Mouse (Mus musculus) embryonic fibroblast, embryonic 13.5 days (primary cell): Measurements from ENCODE around the gene Vps37d. TPM values are rescaled to one million over a fixed set of nuclear protein-coding genes. Genes with fewer than 3 reads are reported as not detected.
"Not testable (repeated sequence)": the region's sequence is repeated elsewhere in the genome, so short reads cannot be mapped to it uniquely, and the experiment has no call there.

Source experiments
- H3K27ac ChIP-seq: 2 replicates; pipeline ENCODE4 v1.5.1; 2012; ENCODE audit warnings: low read length, control low read depth, inconsistent platforms; ENCODE audit not compliant: insufficient read depth
- H3K4me1 ChIP-seq: 2 replicates; pipeline ENCODE4 v1.6.1; 2011; ENCODE audit warnings: low read length; ENCODE audit not compliant: control insufficient read depth, insufficient read depth
- H3K4me3 ChIP-seq: 2 replicates; pipeline ENCODE4 v1.5.1; 2011; ENCODE audit warnings: mild to moderate bottlenecking, control low read depth, low read length; ENCODE audit not compliant: insufficient read depth
- CTCF ChIP-seq: IDR thresholded peaks from 2 replicates; pipeline ENCODE4 v1.5.1; 2011; ENCODE audit warnings: mild to moderate bottlenecking, control low read depth, low read length, moderate library complexity, borderline replicate concordance; ENCODE audit not compliant: insufficient read depth
- POLR2A ChIP-seq: IDR thresholded peaks from 2 replicates; pipeline ENCODE4 v1.6.1; 2011; ENCODE audit warnings: low read depth, mild to moderate bottlenecking, control low read depth, low read length, moderate library complexity
- polyA plus RNA-seq: library from polyadenylated mRNA; stranded (reverse); fragments of >200 nt; gene quantifications from 2 replicates; pipeline ENCODE4 v1.2.4, GENCODE M21; 2011; ENCODE audit warnings: low read depth; ENCODE audit not compliant: missing spikeins, insufficient read length

Vps37d gene
- polyA plus RNA-seq, 1 experiment: 3.0 TPM

DNA sequence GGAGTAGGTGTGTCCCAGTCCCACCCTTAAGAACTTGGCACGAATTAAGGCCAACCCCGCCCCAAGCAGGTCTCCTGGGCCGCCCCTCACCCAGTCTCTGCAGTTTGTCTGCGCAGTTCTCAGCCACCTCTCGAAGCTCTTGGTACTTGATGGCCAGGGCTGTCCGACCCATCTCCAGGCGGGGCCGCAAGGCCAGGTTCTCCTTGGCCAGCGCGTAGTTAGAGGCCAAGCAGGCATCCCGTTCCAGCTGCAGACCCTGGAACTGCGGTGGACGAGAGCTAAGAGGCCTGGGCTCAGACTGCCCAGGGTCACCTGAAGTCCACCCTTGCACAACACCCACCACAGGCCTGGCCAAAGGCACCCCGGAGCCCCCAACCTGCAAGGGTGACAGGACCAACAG is 1.7 kb downstream of the Vps37d start:
- Histone ChIP-seq H3K4me1 (no peaks in the 10 kb centered on the region), H3K4me3 (no peak overlapping the region), H3K27ac (no peak overlapping the region)
- TF ChIP-seq POLR2A (no peak), CTCF (no peak)

- Histone ChIP-seq H3K27ac (no peak overlapping the region), H3K4me3 (no peak overlapping the region), H3K4me1 (no peaks in the 10 kb centered on the region)
- TF ChIP-seq CTCF (no peak), POLR2A (no peak)
Observed at GRCm38 (mm10) chr5:135075655-135076054, 2.4 kb downstream of the Vps37d start.

DNA sequence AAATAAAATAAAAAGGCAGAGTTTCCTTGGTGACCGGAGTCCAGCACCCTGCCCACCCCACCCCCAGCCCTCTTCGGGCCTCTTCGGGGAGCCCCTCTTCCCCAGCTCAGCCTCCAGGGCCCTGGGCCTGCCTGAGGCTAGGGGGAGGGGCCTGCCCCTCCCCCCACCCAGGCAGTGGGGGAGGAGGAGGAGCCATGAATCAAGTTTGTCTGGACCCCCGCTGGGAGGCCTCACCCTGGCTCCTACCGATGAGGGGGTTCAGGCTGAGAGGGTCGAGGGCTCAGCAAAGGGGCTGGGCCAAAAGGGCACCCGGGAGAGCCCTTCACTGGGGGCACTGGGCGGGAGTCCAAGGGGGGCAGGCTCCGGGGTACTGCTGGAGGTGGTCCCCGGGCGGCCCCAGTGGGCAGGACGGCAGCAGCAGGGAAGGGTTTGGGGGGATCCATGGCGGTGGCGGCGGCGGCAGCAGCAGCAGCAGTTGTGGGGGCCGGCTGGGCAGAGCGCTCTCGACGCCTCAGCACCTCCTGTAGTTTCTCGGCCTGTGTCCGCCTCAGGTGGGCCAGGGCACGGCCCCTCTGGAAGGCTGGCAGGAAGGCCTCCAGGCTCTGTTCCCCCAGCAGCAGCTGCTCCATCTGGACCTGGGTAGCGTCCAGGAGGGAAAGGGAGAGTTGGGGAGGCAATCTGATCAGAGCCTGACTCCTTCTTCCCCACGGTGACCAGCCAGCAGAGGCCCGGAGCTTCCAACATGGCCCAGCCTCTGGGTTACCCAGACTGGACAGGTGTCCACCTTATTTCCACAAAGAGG is 4.5 kb downstream of the Vps37d start:
- TF ChIP-seq CTCF: no peak
- TF ChIP-seq POLR2A: no peak
- Histone ChIP-seq H3K27ac (no peak overlapping the region), H3K4me3 (no peak overlapping the region), H3K4me1 (no peaks in the 10 kb centered on the region)

DNA sequence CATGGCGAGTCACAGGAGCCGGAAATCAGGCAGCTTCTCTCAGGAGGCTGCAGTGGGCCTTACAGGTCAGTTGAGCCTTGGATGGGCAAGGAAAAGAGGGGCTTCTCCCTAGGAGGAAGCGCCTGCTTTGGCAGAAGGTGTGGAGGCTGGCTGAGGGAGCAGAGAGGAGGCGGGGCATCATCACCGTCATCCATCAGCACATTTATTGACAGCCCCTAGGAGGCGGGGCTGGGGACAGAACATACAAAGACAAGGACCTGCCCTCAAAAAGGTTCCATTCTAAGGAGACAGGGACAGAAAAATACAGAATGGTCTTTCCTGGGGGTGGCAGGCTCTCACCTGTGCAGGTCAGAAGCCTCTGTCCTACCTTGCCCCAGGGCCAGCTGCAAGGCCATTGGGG is 5.3 kb downstream of the Vps37d start:
- no peaks in the 10 kb centered on the region for H3K4me1 ChIP-seq
- no peak for TF ChIP-seq CTCF
- TF ChIP-seq POLR2A: no peak
- H3K4me3 ChIP-seq: no peak overlapping the region
- no peak overlapping the region for H3K27ac ChIP-seq

DNA sequence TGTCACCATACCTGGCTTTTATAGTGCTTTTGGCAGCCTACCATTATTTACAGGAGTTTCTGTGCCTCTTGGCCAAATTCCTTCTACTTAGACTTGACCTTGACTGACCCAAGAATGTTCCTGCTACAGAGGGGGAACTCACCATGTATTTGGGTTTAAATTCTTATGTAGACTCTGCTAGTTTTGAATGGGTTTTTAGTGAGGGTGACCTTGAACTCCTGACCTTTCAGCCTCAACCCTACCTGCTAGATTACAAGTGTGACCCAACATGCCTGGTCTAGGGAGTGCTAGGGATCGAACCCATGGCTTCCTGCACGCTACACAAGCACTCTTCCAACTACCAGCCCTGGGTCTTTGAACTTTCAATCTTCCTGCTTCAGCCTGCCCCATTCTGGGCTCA is 6.0 kb downstream of the Vps37d start:
- Histone ChIP-seq H3K4me3 (no peak overlapping the region), H3K27ac (no peak overlapping the region), H3K4me1 (no peaks in the 10 kb centered on the region)
- TF ChIP-seq POLR2A (no peak), CTCF (no peak)

DNA sequence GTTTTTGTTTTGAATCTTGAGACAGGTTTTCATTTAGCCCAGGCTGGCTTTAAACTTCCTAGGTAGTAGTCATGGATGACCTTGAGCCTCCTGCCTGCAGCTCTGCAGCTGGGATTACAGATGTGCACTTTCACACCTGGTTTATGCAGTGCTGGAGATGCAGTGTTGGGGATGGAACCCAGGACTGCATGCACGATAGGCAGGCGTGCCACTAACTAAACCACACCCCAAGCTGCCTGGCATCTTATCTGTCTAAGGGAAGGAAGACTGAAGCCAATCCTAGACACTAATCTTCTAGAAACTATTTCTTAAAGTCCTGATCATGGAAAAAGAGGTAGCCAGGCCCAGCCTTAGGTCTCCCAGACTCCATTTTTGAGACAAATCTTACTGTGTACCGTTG is 7.6 kb downstream of the Vps37d start:
- TF ChIP-seq CTCF (no peak), POLR2A (no peak)
- no peaks in the 10 kb centered on the region for H3K4me1 ChIP-seq
- no peak overlapping the region for H3K4me3 ChIP-seq
- H3K27ac ChIP-seq: no peak overlapping the region

DNA sequence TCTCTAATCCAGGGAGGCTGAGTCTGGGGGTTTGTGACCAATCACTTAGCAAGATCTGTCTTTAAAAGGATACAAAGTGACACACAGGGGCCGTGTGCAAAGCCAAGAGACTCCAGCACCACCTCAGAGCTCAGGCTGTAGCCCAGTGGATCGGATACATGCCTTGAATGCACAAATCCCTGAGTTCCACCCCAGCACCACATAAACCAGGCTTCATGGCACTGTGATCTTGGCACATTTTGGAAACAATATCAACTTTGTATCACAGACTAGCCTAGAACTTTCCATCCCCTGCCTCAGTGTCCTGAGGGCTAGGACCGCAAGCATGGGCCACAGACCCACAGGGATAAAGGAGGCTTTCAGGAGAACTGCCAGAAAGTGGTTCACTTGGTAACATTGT is 12.1 kb downstream of the Vps37d start:
- Histone ChIP-seq H3K4me1 (no peaks in the 10 kb centered on the region), H3K27ac (no peak overlapping the region), H3K4me3 (no peak overlapping the region)
- no peak for TF ChIP-seq CTCF

DNA sequence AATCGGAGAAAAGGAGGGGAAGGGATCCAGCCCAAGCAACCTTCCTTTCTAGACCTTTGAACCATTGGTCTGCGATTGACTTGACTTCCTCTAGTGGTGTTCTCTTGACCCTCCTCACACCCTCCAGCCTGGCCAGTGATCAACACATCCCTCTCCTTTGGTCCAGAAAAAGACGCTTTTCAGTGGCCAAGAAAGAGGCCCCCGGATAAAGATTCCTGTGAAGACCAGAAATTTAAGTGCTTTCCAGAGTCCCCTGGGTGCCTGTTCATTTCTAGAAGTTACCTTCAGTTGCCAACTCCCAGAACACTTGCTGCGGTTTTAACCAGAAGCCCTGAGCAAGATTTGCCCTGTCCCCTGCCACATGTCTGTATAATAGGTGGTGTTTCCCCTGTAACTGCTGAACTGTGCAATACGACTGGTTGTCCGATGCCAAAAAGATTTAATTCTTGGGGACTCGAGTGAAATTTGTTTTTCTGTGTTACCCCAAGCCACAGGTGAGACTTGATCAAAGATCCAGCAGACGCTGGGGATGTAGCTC is 13.1 kb downstream of the Vps37d start, which contains the start of gene Bud23:
Gene Bud23 (minus strand): TSS at position 51 of the 538 bp plus-strand sequence.
- peak within 1 kb of the TSS; percentile 89 for H3K4me3 ChIP-seq
- H3K4me1 ChIP-seq, H3K27ac ChIP-seq: not testable (repeated sequence)

- Histone ChIP-seq H3K4me3 (peak overlapping the region; percentile 89), H3K4me1 (no peaks in the 10 kb centered on the region), H3K27ac (no peak overlapping the region)
- TF ChIP-seq CTCF (no peak), POLR2A (no peak)
Observed at GRCm38 (mm10) chr5:135064382-135064766, 13.7 kb downstream of the Vps37d start.

DNA sequence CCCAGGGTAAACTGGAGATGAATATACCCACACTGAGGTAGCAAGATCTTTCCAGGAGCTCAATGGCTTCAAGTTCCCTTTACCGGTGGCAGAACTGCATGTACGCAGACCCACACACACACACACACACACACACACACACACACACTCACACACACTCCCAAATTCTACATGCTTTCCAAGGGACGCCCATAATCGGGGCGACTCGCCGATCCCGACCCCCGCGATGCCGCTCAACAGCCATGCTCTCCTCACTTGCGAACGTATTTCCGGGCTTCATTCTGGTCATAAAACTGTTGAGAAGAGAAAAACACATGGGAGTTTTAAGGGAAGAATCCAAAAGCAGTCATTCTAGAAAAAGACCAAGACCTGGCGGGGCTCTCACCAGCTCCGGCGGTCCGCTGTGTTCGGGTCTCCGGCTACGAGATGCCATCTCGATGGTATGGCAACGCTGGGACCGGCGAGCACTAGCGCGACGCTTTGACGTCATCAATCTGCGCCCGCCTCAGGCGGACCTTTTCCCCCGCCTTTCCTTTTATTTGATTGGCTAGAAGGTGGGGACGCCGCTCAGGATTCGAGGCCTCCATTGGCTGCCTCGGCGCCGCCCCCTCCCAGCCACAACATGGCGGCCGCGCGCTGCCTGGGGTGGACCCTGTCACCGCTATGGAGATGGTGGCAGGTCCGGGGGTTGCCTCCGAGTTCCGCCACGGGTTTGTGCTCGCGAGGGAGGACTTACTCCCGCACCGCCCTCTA is 14.3 kb downstream of the Vps37d start, which contains the start of gene Dnajc30:
Gene Dnajc30 (plus strand): TSS at position 574 of the 753 bp plus-strand sequence.
- peak within 1 kb of the TSS; percentile 89 for H3K4me3 ChIP-seq
- H3K27ac ChIP-seq: no peak within 1 kb of the TSS
- TF ChIP-seq CTCF (no peak), POLR2A (peak; percentile 86)
- no peaks in the 10 kb centered on the region for H3K4me1 ChIP-seq
